Mouse (Mus musculus) liver, embryonic 13.5 days (tissue): ENCODE data around the gene Adgre5. TPM values are rescaled to one million over a fixed set of nuclear protein-coding genes. Genes with fewer than 3 reads are reported as not detected.

Experiments used
- ATAC-seq: fragments of 200-750 bp; cut with Nextera tagmentation; 2 replicates; pipeline ENCODE4 v1.8.0; 2017; ENCODE audit warnings: low read depth, mild to moderate bottlenecking, moderate number of reproducible peaks, moderate library complexity
- DNase-seq: peaks from one replicate; pipeline ENCODE4 v3.0.0; 2022
- H3K27ac ChIP-seq: fragments of 300-500 bp; sonication (generic); 2 replicates; pipeline ENCODE4 v1.5.1; 2015; ENCODE audit warnings: moderate library complexity, mild to moderate bottlenecking, inconsistent platforms
- H3K27me3 ChIP-seq: fragments of 300-500 bp; sonication (generic); 2 replicates; pipeline ENCODE4 v1.6.1; 2015; ENCODE audit warnings: mild to moderate bottlenecking, inconsistent platforms
- H3K36me3 ChIP-seq: fragments of 300-500 bp; sonication (generic); 2 replicates; pipeline ENCODE4 v1.6.1; 2015; ENCODE audit warnings: mild to moderate bottlenecking, inconsistent platforms
- H3K4me1 ChIP-seq: fragments of 300-500 bp; sonication (generic); replicated peaks from 2 replicates; pipeline ENCODE4 v1.6.1; 2015; ENCODE audit warnings: inconsistent platforms
- H3K4me2 ChIP-seq: fragments of 300-500 bp; sonication (generic); 2 replicates; pipeline ENCODE4 v1.6.1; 2015; ENCODE audit warnings: inconsistent platforms, mild to moderate bottlenecking, moderate library complexity
- H3K4me3 ChIP-seq: fragments of 300-500 bp; sonication (generic); replicated peaks from 2 replicates; pipeline ENCODE4 v1.5.1; 2015; ENCODE audit warnings: mild to moderate bottlenecking, inconsistent platforms
- H3K9ac ChIP-seq: fragments of 300-500 bp; sonication (generic); 2 replicates; pipeline ENCODE4 v1.6.1; 2015; ENCODE audit warnings: mild to moderate bottlenecking, inconsistent platforms
- H3K9me3 ChIP-seq: fragments of 300-500 bp; sonication (generic); replicated peaks from 2 replicates; pipeline ENCODE4 v1.6.1; 2016; ENCODE audit warnings: inconsistent platforms
- WGBS: fragments of 180-500 bp; shearing (Covaris S2); methylation state at CpG from one replicate; pipeline ENCODE4 v1.1.7; 2015; ENCODE audit not compliant: insufficient replicate concordance; 5-methylcytosine and 5-hydroxymethylcytosine counted together
- polyA plus RNA-seq: library from polyadenylated mRNA; unstranded; fragments of >200 nt; fragmentation: Nextera tagmentation; extraction: Ambion mirVana; gene quantifications from 2 replicates; pipeline ENCODE4 v1.2.1, GENCODE M21; 2015

Gene Adgre5
- polyA plus RNA-seq, 1 experiment from 2014 or later, result 8.9 TPM

DNA sequence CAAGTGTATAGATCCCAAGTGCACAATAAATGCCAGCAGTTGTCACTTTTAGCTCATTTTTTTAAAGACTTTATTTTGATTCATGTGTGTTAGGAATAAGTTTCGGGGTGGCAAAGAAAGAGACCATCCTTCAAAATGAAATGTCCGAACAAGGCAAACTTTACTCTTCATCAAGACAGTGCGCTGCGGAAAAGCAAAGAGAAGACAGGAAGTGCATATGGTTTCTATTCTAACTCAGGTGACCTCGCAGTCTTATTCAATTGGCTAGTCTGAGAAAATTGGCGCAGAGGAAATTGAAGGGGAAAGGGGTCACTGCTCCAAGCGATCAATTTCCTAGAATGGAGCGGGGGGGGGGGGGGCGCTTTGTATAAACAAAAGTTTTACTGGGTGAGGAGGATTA, 41.6 kb downstream of the Adgre5 start:
- 0 out of 2 replicates have a peak, but pooled peaks cover 3% of the 10 kb centered on the region for H3K27me3 ChIP-seq
- H3K9me3 ChIP-seq, result no peaks in the 10 kb centered on the region
- H3K27ac ChIP-seq, result peak overlapping the region; percentile 80
- DNase-seq, result no peak
- 23% methylated on average over 9 of the region's 9 CpGs for WGBS
- no peak for ATAC-seq
- H3K4me3 ChIP-seq, result peak overlapping the region; percentile 87
- H3K4me2 ChIP-seq, result peak overlapping the region; percentile 99
- peaks cover 59% of the 10 kb centered on the region for H3K4me1 ChIP-seq
- no peaks in the 10 kb centered on the region for H3K36me3 ChIP-seq
- H3K9ac ChIP-seq, result peak overlapping the region; percentile 92

DNA sequence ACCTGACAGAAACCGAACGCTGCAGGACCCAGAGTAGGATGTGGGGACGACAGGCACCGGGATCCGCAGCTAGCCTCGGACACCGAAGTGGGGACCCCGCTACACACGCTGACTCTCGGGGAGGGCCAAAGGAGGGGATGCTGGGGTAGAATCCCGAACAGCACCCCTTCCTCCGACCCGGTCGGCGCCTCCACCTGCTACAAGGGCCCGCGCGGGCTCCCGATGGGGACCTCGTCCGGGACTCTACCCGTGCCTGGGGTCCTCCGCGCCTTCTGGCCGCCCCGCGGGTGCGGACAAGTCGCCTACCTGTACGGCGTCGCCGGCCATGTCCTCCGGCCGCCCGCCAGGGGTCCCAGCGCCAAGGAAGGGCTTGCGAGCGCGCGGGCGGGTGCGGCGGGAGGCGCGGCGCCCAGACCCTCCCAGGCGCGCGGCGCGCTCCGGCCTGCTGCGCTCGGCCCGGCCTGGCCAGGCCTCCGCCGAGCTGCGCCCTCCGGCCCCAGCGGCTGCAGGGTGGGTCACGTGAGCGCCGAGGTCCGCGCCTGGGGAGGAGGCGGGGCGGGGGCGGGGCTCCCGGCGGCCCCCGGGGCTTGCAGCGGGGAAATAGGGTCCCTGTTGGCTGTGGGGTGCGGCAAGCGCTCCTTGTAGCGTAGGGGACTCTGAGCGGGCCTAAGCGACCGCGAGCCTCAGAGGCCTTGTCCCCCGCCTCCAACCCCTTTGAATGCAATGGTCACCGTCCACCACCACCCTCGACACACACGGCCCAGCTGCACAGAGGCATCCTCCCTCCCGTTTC, 42.3 kb downstream of the Adgre5 start, which contains the start of gene Pkn1:
TSS of gene Pkn1 (minus strand) at position 519 of the 793 bp plus-strand sequence.
- Histone ChIP-seq H3K9me3 (no peaks in the 10 kb centered on the region), H3K36me3 (no peaks in the 10 kb centered on the region), H3K27ac (peak within 1 kb of the TSS; percentile 82), H3K4me2 (peak within 1 kb of the TSS; percentile 99), H3K4me1 (peaks cover 67% of the 10 kb centered on the region), H3K9ac (peak within 1 kb of the TSS; percentile 92), H3K4me3 (peak within 1 kb of the TSS; percentile 87), H3K27me3 (no peaks in the 10 kb centered on the region)
- DNase-seq (peak; percentile 67), ATAC-seq (peak; percentile 91)
- under 1% methylated on average over 63 of the region's 85 CpGs for WGBS

- 2% methylated on average over 15 of the region's 15 CpGs for WGBS
- DNase-seq (peak; percentile 48), ATAC-seq (peak; percentile 22)
- Histone ChIP-seq H3K36me3 (no peaks in the 10 kb centered on the region), H3K4me2 (peak overlapping the region; percentile 99), H3K4me1 (peaks cover 72% of the 10 kb centered on the region), H3K4me3 (peak overlapping the region; percentile 87), H3K9me3 (no peaks in the 10 kb centered on the region), H3K27me3 (no peaks in the 10 kb centered on the region), H3K27ac (peak overlapping the region; percentile 82), H3K9ac (peak overlapping the region; percentile 92)
Measured at GRCm38 (mm10) chr8:83698291-83698660, 42.9 kb downstream of the Adgre5 start.

- H3K4me3 ChIP-seq, result peak overlapping the region; percentile 87
- peak overlapping the region; percentile 99 for H3K4me2 ChIP-seq
- WGBS, result 32% methylated on average over 19 of the region's 19 CpGs
- peak overlapping the region; percentile 82 for H3K27ac ChIP-seq
- H3K4me1 ChIP-seq, result peaks cover 73% of the 10 kb centered on the region
- H3K9me3 ChIP-seq, result no peaks in the 10 kb centered on the region
- DNase-seq (no peak), ATAC-seq (no peak)
- no peaks in the 10 kb centered on the region for H3K27me3 ChIP-seq
- H3K36me3 ChIP-seq, result peaks cover 3% of the 10 kb centered on the region
- peak overlapping the region; percentile 92 for H3K9ac ChIP-seq
Measured at GRCm38 (mm10) chr8:83697374-83698220, 43.5 kb downstream of the Adgre5 start.

- H3K4me2 ChIP-seq, result no peak overlapping the region
- WGBS, result 57% methylated on average over 10 of the region's 17 CpGs
- ATAC-seq (no peak), DNase-seq (no peak)
- H3K9ac ChIP-seq, result no peak overlapping the region
- H3K4me3 ChIP-seq, result no peak overlapping the region
- H3K36me3 ChIP-seq, result peaks cover 24% of the 10 kb centered on the region
- H3K27ac ChIP-seq, result 0 out of 2 replicates have a peak overlapping the region, but pooled peaks have one; percentile 5
- H3K9me3 ChIP-seq, result no peaks in the 10 kb centered on the region
- peaks cover 73% of the 10 kb centered on the region for H3K4me1 ChIP-seq
- no peaks in the 10 kb centered on the region for H3K27me3 ChIP-seq
Measured at GRCm38 (mm10) chr8:83695351-83696106, 45.6 kb downstream of the Adgre5 start.

- Histone ChIP-seq H3K27ac (0 out of 2 replicates have a peak overlapping the region, but pooled peaks have one; percentile 30), H3K4me3 (no peak overlapping the region), H3K4me2 (no peak overlapping the region), H3K9me3 (no peaks in the 10 kb centered on the region), H3K4me1 (peaks cover 63% of the 10 kb centered on the region), H3K36me3 (peaks cover 30% of the 10 kb centered on the region), H3K9ac (no peak overlapping the region), H3K27me3 (no peaks in the 10 kb centered on the region)
- 61% methylated on average over 11 of the region's 11 CpGs for WGBS
- ATAC-seq (no peak), DNase-seq (no peak)
Measured at GRCm38 (mm10) chr8:83694369-83695160, 46.6 kb downstream of the Adgre5 start.

GRCm38 (mm10) chr8:83693609-83694236, 47.4 kb downstream of the Adgre5 start:
- H3K4me1 ChIP-seq, result peaks cover 55% of the 10 kb centered on the region
- H3K27ac ChIP-seq, result no peak overlapping the region
- H3K9me3 ChIP-seq, result no peaks in the 10 kb centered on the region
- WGBS, result 29% methylated on average over 10 of the region's 10 CpGs
- H3K9ac ChIP-seq, result no peak overlapping the region
- H3K4me2 ChIP-seq, result peak overlapping the region; percentile 23; the same call in 1 of the 2 replicates
- DNase-seq (no peak), ATAC-seq (no peak)
- peaks cover 34% of the 10 kb centered on the region for H3K36me3 ChIP-seq
- H3K27me3 ChIP-seq, result no peaks in the 10 kb centered on the region
- 0 out of 2 replicates have a peak overlapping the region, but pooled peaks have one; percentile 6 for H3K4me3 ChIP-seq

- 79% methylated on average over 6 of the region's 6 CpGs for WGBS
- ATAC-seq (no peak), DNase-seq (no peak)
- Histone ChIP-seq H3K9ac (no peak overlapping the region), H3K4me1 (peaks cover 13% of the 10 kb centered on the region), H3K27ac (no peak overlapping the region), H3K4me3 (no peak overlapping the region), H3K4me2 (no peak overlapping the region), H3K36me3 (peaks cover 57% of the 10 kb centered on the region), H3K27me3 (no peaks in the 10 kb centered on the region), H3K9me3 (no peaks in the 10 kb centered on the region)
Measured at GRCm38 (mm10) chr8:83689264-83689663, 51.9 kb downstream of the Adgre5 start.

- DNase-seq, result no peak
- ATAC-seq, result no peak
- H3K36me3 ChIP-seq, result peaks cover 63% of the 10 kb centered on the region
- H3K4me3 ChIP-seq, result no peak overlapping the region
- H3K9me3 ChIP-seq, result no peaks in the 10 kb centered on the region
- no peak overlapping the region for H3K27ac ChIP-seq
- H3K4me1 ChIP-seq, result peaks cover 22% of the 10 kb centered on the region
- H3K9ac ChIP-seq, result no peak overlapping the region
- WGBS, result 80% methylated on average over 9 of the region's 9 CpGs
- no peaks in the 10 kb centered on the region for H3K27me3 ChIP-seq
- no peak overlapping the region for H3K4me2 ChIP-seq
Measured at GRCm38 (mm10) chr8:83684517-83684916, 56.6 kb downstream of the Adgre5 start.

DNA sequence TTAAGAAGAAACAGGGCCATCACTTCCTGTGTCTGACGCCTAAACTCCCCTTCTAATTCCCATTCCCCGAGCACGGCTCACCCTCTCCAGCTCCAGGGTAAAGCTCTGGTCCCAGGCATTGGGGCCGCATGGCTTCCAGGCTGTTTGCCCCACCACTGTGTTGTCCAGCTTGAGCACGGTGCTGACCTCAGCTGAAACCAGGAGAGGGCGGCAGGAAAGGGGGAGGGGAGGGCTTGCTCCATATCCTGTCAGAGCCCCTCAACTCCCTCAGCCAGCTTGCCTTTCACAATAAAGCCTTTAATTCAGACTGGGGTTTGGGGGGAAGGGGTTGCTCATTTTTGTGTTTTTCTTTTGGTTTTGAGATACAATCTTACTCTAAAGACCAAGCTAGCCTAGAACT, 60.0 kb downstream of the Adgre5 start:
- Histone ChIP-seq H3K4me3 (no peak overlapping the region), H3K9ac (no peak overlapping the region), H3K9me3 (no peaks in the 10 kb centered on the region), H3K4me2 (no peak overlapping the region), H3K36me3 (peaks cover 83% of the 10 kb centered on the region), H3K4me1 (peaks cover 22% of the 10 kb centered on the region), H3K27me3 (no peaks in the 10 kb centered on the region), H3K27ac (peak overlapping the region; percentile 34)
- ATAC-seq (peak; percentile 39), DNase-seq (no peak)
- WGBS, result 63% methylated on average over 6 of the region's 6 CpGs
